Mouse (Mus musculus) CH12.LX (cell line): ENCODE measurements around the gene Trim69. TPM values are rescaled to one million over a fixed set of nuclear protein-coding genes. Genes with fewer than 3 reads are reported as not detected.

ENCODE experiments used
- DNase-seq: peaks from one replicate; pipeline ENCODE4 v3.0.0-alpha.2; 2013; ENCODE audit errors: extremely low read depth
- H3K27ac ChIP-seq: 2 replicates; pipeline ENCODE4 v1.5.1; 2012; ENCODE audit warnings: low read depth, mild to moderate bottlenecking, control low read depth, moderate library complexity; ENCODE audit not compliant: insufficient read depth
- H3K27me3 ChIP-seq: replicated peaks from 2 replicates; pipeline ENCODE3; 2012; ENCODE audit warnings: inconsistent platforms
- H3K36me3 ChIP-seq, 2 experiments: replicated peaks in 1 of 2; 2 replicates each; pipeline versions ENCODE3 to v1.6.1; 2012; ENCODE audit warnings: inconsistent platforms in 1 of 2, low read length in 1 of 2, mild to moderate bottlenecking in 1 of 2, mixed read lengths in 1 of 2, moderate library complexity in 1 of 2; ENCODE audit not compliant: control insufficient read depth in 1 of 2, insufficient read depth in 1 of 2
- H3K4me1 ChIP-seq, 2 experiments: 2 replicates each; pipeline ENCODE4 v1.6.1; 2012; ENCODE audit warnings: inconsistent platforms in 1 of 2, moderate library complexity in 1 of 2; ENCODE audit not compliant: insufficient read depth in 2 of 2, control insufficient read depth in 1 of 2
- H3K4me2 ChIP-seq: 2 replicates; pipeline ENCODE4 v1.6.1; 2012; ENCODE audit warnings: low read depth, mild to moderate bottlenecking, control low read depth; ENCODE audit not compliant: poor library complexity, insufficient read depth, severe bottlenecking
- H3K4me3 ChIP-seq, 3 experiments: fragments of 150-350 bp in 1 of 3; sonication (generic) in 1 of 3; replicated peaks in 1 of 3; 2 replicates each; pipeline versions ENCODE3 to v1.5.1; 2011 to 2012; ENCODE audit warnings: low read depth in 2 of 3, low read length in 2 of 3, mild to moderate bottlenecking in 2 of 3, moderate library complexity in 2 of 3, control low read depth in 1 of 3, improper control_type of control experiment in 1 of 3, inconsistent platforms in 1 of 3, mixed read lengths in 1 of 3; ENCODE audit not compliant: poor library complexity in 1 of 3
- H3K79me2 ChIP-seq: replicated peaks from 2 replicates; pipeline ENCODE4 v1.6.1; 2012; ENCODE audit warnings: mild to moderate bottlenecking, moderate library complexity; ENCODE audit not compliant: control insufficient read depth, poor library complexity, insufficient read depth, severe bottlenecking; ENCODE audit errors: extremely low read depth
- H3K9ac ChIP-seq: 2 replicates; pipeline ENCODE4 v1.6.1; 2012; ENCODE audit warnings: low read depth, mild to moderate bottlenecking, control low read depth, moderate library complexity; ENCODE audit not compliant: insufficient read depth
- H3K9me3 ChIP-seq: replicated peaks from 2 replicates; pipeline ENCODE3; 2012; ENCODE audit warnings: low read length, inconsistent platforms, mixed read lengths
- CHD2 ChIP-seq: IDR thresholded peaks from 2 replicates; pipeline ENCODE4 v1.6.1; 2011; ENCODE audit warnings: low read length, improper control_type of control experiment
- EP300 ChIP-seq: IDR thresholded peaks from 2 replicates; pipeline ENCODE4 v1.6.1; 2011; ENCODE audit warnings: low read length, improper control_type of control experiment
- IRF4 ChIP-seq: IDR thresholded peaks from 2 replicates; pipeline ENCODE4 v1.6.1; 2014; ENCODE audit warnings: low read depth, mild to moderate bottlenecking, inconsistent platforms, low read length, improper control_type of control experiment
- JUND ChIP-seq: conservative IDR thresholded peaks from 2 replicates; pipeline ENCODE4 v1.6.1; 2011; ENCODE audit warnings: low read depth, low read length, improper control_type of control experiment
- POLR2AphosphoS2 ChIP-seq: IDR thresholded peaks from 2 replicates; pipeline ENCODE4 v1.6.1; 2011; ENCODE audit warnings: low read depth, low read length, improper control_type of control experiment
- RAD21 ChIP-seq: IDR thresholded peaks from 2 replicates; pipeline ENCODE4 v1.6.1; 2011; ENCODE audit warnings: low read depth, mild to moderate bottlenecking, low read length, improper control_type of control experiment, moderate library complexity
- SIN3A ChIP-seq: IDR thresholded peaks from 2 replicates; pipeline ENCODE4 v1.6.1; 2012; ENCODE audit warnings: low read length, improper control_type of control experiment, inconsistent platforms
- TCF12 ChIP-seq: IDR thresholded peaks from 2 replicates; pipeline ENCODE4 v1.6.1; 2014; ENCODE audit warnings: low read depth, mild to moderate bottlenecking, inconsistent platforms, low read length, improper control_type of control experiment
- ZNF384 ChIP-seq: IDR thresholded peaks from 2 replicates; pipeline ENCODE4 v1.6.1; 2012; ENCODE audit warnings: low read depth, low read length, improper control_type of control experiment, inconsistent platforms
- dilution Hi-C: fragments of 300-500 bp; cut with MboI; formaldehyde crosslinking; loops from 2 replicates; pipeline ENCODE4 v1.14.3; 2020; ENCODE audit warnings: low sequenced_read_pairs; ENCODE audit not compliant: extremely low pct_unique_long_range_greater_than_20kb, extremely low pct_ligation_motif_present
- in situ Hi-C: fragments of 300-500 bp; cut with MboI; formaldehyde crosslinking; loops from 3 replicates; pipeline ENCODE4 v1.14.3; 2019; ENCODE audit warnings: low sequenced_read_pairs, low pct_ligation_motif_present, low pct_unique_long_range_greater_than_20kb, mixed read lengths
- polyA plus RNA-seq: library from polyadenylated mRNA; unstranded; fragments of >175 nt; gene quantifications from 2 replicates; pipeline ENCODE4 v1.2.1, GENCODE M21; 2012; ENCODE audit warnings: low read depth; ENCODE audit not compliant: insufficient read length
- total RNA-seq, 2 experiments: library from RNA; depleted of rRNA; stranded (reverse); fragments of 300-350 nt in 1 of 2; fragments of >200 nt in 1 of 2; gene quantifications; 2 replicates each; pipeline ENCODE4 v1.2.3; 2012 to 2014

Trim69 gene
- total and polyA plus RNA-seq, 3 experiments = 0.08 to 0.24 (median 0.13) TPM

GRCm38 (mm10) chr2:122156051-122156700 lies 4.3 kb upstream of the Trim69 start:
- H3K9ac ChIP-seq = no peak overlapping the region
- no peaks in the 10 kb centered on the region for H3K27me3 ChIP-seq
- H3K4me3 ChIP-seq = no peak overlapping the region
- peaks cover 22 to 81% of the 10 kb centered on the region in 2 experiments for H3K4me1 ChIP-seq
- peaks cover 40 to 58% of the 10 kb centered on the region in 2 experiments for H3K36me3 ChIP-seq
- dilution Hi-C loops = no loop called here
- peaks cover 4% of the 10 kb centered on the region for H3K9me3 ChIP-seq
- H3K79me2 ChIP-seq = peaks cover 24% of the 10 kb centered on the region
- peak; percentile 67 for TF ChIP-seq CHD2
- TF ChIP-seq POLR2AphosphoS2 = peak; percentile 88
- no peak for TF ChIP-seq IRF4
- 0 out of 2 replicates have a peak, but pooled peaks have one; percentile 7 for TF ChIP-seq EP300
- TF ChIP-seq, all 38 proteins: peak for 3
- in situ Hi-C loops = loop anchor here (5.0 kb wide), 1 partner anchor 84 kb away; no protein-coding TSS in a partner anchor
- 0 out of 2 replicates have a peak overlapping the region, but pooled peaks have one; percentile 7 for H3K27ac ChIP-seq
- H3K4me2 ChIP-seq = no peak overlapping the region
- no peak for DNase-seq

- Histone ChIP-seq H3K4me3 (no peak overlapping the region), H3K4me2 (no peak overlapping the region), H3K27me3 (no peaks in the 10 kb centered on the region), H3K4me1 (peaks cover 17 to 79% of the 10 kb centered on the region in 2 experiments), H3K79me2 (peaks cover 11% of the 10 kb centered on the region), H3K9me3 (peaks cover 4% of the 10 kb centered on the region), H3K9ac (no peak overlapping the region), H3K27ac (no peak overlapping the region), H3K36me3 (peaks cover 27 to 44% of the 10 kb centered on the region in 2 experiments)
- no peak for TF ChIP-seq RAD21
- no peak for TF ChIP-seq JUND
- TF ChIP-seq SIN3A = no peak
- no peak for DNase-seq
- in situ Hi-C loops (loop anchor here (5.0 kb wide), 1 partner anchor 85 kb away; no protein-coding TSS in a partner anchor), dilution Hi-C loops (no loop called here)
Observed at GRCm38 (mm10) chr2:122157561-122157960, 2.9 kb upstream of the Trim69 start.

GRCm38 (mm10) chr2:122158362-122158802 lies 2.1 kb upstream of the Trim69 start:
- Histone ChIP-seq H3K79me2 (peaks cover 5% of the 10 kb centered on the region), H3K4me2 (no peak overlapping the region), H3K4me1 (peaks cover 16 to 80% of the 10 kb centered on the region in 2 experiments), H3K4me3 (no peak overlapping the region), H3K9ac (no peak overlapping the region), H3K36me3 (peaks cover 22 to 36% of the 10 kb centered on the region in 2 experiments), H3K9me3 (peaks cover 4% of the 10 kb centered on the region), H3K27ac (no peak overlapping the region), H3K27me3 (no peaks in the 10 kb centered on the region)
- TF ChIP-seq ZNF384 (no peak), SIN3A (0 out of 2 replicates have a peak, but pooled peaks have one; percentile 22), TCF12 (no peak)
- DNase-seq = no peak
- in situ Hi-C loops (loop anchor here (5.0 kb wide), 1 partner anchor 86 kb away; no protein-coding TSS in a partner anchor), dilution Hi-C loops (no loop called here)
